Mouse (Mus musculus): ENCODE results near the gene Cmah. TPM values are rescaled to one million over a fixed set of nuclear protein-coding genes. Genes with fewer than 3 reads are reported as not detected.
"Not testable (repeated sequence)": the region's sequence is repeated elsewhere in the genome, so short reads cannot be mapped to it uniquely, and the experiment has no call there.

The Cmah gene
- total RNA-seq, 2 experiments from 2014 or later: 0.85 to 2.1 TPM

DNA sequence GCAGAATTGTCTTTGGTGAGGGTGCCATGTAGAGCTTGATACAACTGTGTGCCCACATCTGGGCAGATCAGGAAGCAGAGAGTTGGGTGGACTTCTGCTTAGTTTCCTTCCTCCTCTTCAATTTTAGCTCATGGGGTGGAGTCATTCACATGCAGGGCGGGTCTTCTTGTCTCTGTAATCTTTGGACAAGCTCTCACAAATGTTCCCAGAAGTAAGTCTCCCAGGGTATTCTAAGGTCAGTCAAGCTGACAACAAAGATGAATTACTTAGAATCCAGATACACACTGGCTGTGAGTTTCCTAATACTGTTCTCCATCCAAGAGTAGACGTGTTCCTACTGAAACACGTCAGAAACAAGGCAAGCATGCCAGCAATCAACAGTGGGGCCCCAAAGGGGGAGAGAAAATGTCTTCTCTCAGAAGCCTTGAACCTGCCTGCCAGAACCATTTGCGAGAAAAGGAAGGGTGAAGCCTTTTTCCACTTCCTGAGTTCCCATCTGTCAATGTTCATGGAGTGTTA is 11.2 kb downstream of the Cmah start:
- no peak for ATAC-seq (replicated peaks; ENCODE audit: low FRiP score, poor library complexity, severe bottlenecking)

GRCm38 (mm10) chr13:24339907-24340306 is 12.7 kb downstream of the Cmah start:
- ATAC-seq (replicated peaks; ENCODE audit: low FRiP score, poor library complexity, severe bottlenecking): no peak

DNA sequence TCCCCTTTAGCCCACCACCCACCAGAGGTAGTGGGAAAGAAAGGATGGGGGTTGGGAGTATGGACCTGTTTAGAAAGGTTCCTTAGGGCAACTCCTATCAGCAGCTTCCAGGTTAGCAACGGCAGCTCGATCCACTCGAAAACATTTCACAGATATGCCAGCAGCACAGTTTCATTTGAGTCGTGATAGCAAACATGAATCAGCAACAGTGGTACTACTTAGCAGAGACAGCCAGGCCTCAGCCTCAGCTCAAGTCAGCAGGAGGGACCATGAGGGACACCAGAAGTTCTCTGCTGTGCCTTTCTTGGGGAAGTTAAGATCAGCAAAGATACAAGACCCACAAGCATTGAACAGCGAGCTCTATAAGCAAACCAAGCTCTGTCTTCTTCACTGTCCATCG is 13.3 kb downstream of the Cmah start:
- ATAC-seq (replicated peaks; ENCODE audit: low FRiP score, poor library complexity, severe bottlenecking): 0 out of 2 replicates have a peak, but pooled peaks have one; percentile 50

DNA sequence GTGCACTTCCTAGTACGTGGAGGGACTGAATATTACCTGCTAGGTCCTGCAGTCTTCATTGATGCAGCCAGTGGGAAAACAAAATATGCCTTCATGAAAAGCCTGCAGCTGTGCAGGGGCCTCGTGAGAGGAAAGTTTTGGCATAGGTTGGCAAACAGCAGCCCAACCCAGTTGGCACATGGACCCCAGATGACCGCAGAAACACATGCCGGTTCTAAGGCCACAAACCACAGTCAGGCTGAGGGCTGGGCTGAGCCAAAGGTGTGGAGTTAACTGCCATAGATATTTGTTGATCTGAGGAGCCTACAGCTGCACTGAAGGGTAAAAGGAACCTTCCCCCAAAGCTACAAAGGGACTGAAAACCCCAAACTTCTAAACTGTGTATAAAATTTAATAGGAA is 14.9 kb downstream of the Cmah start:
- no peak for ATAC-seq (replicated peaks; ENCODE audit: low FRiP score, poor library complexity, severe bottlenecking)

- ATAC-seq (replicated peaks; ENCODE audit: low FRiP score, poor library complexity, severe bottlenecking): no peak
These were observed 25.8 kb downstream of the Cmah start for GRCm38 (mm10) chr13:24353004-24353403.

GRCm38 (mm10) chr13:24354751-24355150 is 27.5 kb downstream of the Cmah start:
- no peak for ATAC-seq (replicated peaks; ENCODE audit: low FRiP score, poor library complexity, severe bottlenecking)

- no peak for ATAC-seq (replicated peaks; ENCODE audit: low FRiP score, poor library complexity, severe bottlenecking)
These were observed 32.0 kb downstream of the Cmah start for GRCm38 (mm10) chr13:24359181-24359580.

DNA sequence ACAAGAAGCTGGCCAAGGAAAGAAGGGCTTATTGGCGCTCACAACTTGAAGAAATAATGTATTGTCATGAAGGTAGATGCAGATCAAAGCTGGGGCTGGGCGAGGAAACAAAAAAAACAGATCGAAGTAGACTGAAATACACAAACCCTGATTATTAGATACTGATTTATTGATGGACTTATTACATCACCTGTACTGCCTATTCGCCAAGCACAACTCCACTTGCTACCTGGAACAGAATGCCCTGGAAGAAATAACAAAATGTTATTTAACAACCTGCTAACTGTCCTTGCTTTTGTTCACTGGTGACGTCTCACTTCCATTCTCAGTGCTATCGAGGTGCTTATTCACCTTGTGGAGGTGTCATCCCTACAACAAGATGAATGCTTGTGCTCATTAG is 38.0 kb downstream of the Cmah start:
- ATAC-seq (replicated peaks; ENCODE audit: low FRiP score, poor library complexity, severe bottlenecking): no peak; the same call in 1 of the 2 replicates

- ATAC-seq (replicated peaks; ENCODE audit: low FRiP score, poor library complexity, severe bottlenecking): no peak
These were observed 45.8 kb downstream of the Cmah start for GRCm38 (mm10) chr13:24372893-24373599.

DNA sequence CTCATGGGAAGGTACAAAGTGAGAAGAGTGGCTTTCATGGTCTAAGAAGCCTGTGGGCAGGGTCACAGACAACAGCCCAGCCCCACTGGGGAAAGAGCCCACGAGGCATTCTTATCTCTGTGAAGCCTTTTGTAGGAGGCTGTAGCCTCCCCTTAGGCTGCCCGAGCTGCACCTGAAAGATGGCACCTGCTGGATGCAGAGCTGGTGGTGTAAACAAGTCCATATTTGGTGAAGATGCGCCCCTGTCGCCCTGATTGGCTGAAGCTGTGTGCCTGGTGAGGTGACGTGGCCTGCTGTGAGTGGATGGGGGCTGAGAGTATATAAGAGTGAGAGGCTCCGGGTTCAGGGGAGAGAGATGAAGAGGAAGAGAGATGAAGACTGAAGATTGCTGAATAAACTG is 47.4 kb downstream of the Cmah start:
- ATAC-seq (replicated peaks; ENCODE audit: low FRiP score, poor library complexity, severe bottlenecking): not testable (repeated sequence)

- no peak for ATAC-seq (replicated peaks; ENCODE audit: low FRiP score, poor library complexity, severe bottlenecking)
These were observed 48.4 kb downstream of the Cmah start for GRCm38 (mm10) chr13:24375320-24376203.

DNA sequence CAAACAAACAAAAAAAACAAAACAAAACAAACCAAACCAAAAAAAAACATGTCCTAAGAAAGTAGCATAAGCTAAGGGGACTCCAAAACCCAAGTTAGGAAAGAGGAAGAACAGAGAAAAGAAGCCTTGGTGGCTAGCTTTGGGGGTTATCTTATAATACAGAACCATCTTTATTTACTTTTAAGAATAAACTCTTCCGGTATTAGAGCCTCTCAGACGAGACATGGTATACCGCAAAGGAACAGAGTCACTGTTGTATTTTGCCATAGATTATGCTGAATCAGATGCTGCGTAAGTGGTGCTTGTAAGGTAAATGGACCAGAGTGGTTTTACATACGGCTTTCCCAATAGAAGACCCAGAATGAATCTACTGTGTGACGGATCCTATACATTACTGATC is 53.5 kb downstream of the Cmah start:
- ATAC-seq (replicated peaks; ENCODE audit: low FRiP score, poor library complexity, severe bottlenecking): no peak

GRCm38 (mm10) chr13:24383885-24384284 is 56.7 kb downstream of the Cmah start:
- ATAC-seq (replicated peaks; ENCODE audit: low FRiP score, poor library complexity, severe bottlenecking): no peak

GRCm38 (mm10) chr13:24391892-24392291 is 64.7 kb downstream of the Cmah start:
- ATAC-seq (replicated peaks; ENCODE audit: low FRiP score, poor library complexity, severe bottlenecking): no peak

DNA sequence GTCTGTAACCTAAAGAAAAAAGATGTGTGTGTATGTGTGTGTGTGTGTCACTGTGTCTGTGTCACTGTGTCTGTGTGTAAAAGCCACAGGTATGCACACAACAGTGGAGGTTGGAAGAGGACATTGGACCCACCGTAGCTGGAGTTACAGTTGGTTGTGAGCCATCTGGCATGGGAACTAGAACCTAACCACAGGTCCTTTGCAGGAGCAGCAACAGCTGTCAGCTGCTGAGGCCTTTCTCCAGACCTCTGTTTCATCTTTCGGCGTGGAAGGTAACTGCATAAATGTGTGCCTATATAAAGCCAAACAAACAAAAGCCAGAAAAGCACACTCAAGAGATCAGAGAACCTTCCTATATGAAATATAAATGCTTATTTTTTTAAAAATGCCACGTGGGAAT is 65.5 kb downstream of the Cmah start:
- ATAC-seq (replicated peaks; ENCODE audit: low FRiP score, poor library complexity, severe bottlenecking): no peak

DNA sequence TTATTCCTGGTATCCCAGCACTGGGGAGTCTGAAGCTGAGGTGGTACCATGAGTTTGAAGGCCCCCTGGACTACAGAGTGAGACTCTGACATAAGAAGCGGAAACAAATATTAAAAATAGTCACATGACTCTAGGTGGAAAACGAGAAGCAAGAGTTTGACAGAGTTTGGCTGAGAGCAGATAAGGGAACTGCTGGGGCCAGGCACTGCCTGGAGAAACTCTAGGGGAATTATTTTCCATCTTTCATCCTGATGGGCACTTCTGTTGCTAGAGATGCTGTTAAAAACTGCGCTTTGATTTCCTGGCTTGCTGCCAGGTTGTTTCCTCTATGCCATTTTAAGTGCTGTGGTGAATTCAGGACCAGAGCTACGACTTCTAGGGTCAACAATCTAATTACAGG is 65.9 kb downstream of the Cmah start:
- no peak for ATAC-seq (replicated peaks; ENCODE audit: low FRiP score, poor library complexity, severe bottlenecking)

GRCm38 (mm10) chr13:24395815-24396214 is 68.6 kb downstream of the Cmah start:
- ATAC-seq (replicated peaks; ENCODE audit: low FRiP score, poor library complexity, severe bottlenecking): no peak

DNA sequence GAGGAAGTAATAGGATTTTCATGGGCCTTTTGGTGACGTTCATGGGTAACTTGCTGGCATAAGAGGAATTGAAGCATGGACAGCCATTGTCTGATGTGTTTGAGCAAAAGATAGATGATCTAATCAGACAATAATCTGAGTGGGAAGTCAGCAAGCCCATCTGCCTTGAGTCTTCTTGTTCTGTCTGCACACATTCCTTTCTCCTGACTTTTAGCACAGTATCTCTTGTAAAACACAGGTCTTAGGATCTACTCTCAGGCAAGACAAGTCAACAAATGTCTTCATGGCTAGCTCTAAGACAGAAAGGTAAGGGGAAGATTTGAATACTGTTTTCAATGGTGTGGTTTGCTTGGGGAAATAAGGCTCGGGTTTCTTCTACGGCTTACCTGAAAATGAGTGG is 70.0 kb downstream of the Cmah start:
- no peak for ATAC-seq (replicated peaks; ENCODE audit: low FRiP score, poor library complexity, severe bottlenecking)

GRCm38 (mm10) chr13:24398488-24398887 is 71.3 kb downstream of the Cmah start:
- no peak for ATAC-seq (replicated peaks; ENCODE audit: low FRiP score, poor library complexity, severe bottlenecking)

DNA sequence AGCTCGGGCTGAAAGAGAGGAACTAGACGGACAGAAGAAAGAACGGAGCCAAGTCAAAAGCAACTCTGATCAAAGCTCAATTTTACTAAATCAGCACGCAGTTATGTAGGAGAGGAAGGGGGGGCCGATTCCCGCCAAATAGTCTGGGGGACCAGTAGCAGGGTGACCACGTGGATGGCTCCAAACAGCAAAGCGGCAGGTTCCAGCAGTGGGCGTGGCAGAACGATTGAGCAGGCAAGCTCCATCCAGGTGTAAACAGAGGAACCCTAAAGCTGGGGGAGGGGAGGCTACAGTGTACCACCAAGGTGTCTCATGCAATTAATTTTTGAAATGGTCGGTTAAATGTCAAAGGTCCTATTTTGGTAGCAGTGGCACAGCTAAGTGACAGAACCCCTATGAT is 74.6 kb downstream of the Cmah start:
- ATAC-seq (replicated peaks; ENCODE audit: low FRiP score, poor library complexity, severe bottlenecking): not testable (repeated sequence)

DNA sequence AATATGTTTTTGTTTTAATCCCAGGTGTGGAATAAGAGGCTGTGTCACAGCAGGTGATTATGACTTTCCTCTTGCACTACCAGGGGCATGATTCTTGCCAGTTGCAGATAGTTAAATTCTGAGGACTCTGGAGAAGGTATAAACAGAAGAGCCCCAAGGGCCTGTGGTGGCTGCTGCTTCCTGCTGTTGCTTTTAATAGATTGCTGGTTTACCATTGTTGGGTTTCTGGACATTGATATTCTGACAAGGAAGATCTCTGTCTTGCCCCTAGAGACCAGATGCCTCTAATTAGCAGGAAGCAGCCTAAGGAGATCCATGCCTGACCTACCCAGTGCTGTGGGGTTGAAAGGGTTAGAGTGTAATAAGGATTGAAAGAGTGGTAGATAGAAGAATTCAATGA is 75.8 kb downstream of the Cmah start:
- no peak for ATAC-seq (replicated peaks; ENCODE audit: low FRiP score, poor library complexity, severe bottlenecking)

All from erythroblast, adult 5-6 weeks (primary cell).